Mouse (Mus musculus) hindbrain, embryonic 14.5 days (tissue): ENCODE results near the gene Pom121. TPM values are rescaled to one million over a fixed set of nuclear protein-coding genes. Genes with fewer than 3 reads are reported as not detected.

ENCODE experiments used
- ATAC-seq: fragments of 200-750 bp; cut with Nextera tagmentation; 2 replicates; pipeline ENCODE4 v1.8.0; 2017; ENCODE audit warnings: moderate number of reproducible peaks, mild to moderate bottlenecking, moderate TSS enrichment, moderate library complexity; ENCODE audit not compliant: low FRiP score
- DNase-seq: peaks from one replicate; pipeline ENCODE4 v3.0.0-alpha.2; 2015; ENCODE audit warnings: low spot score
- H3K27ac ChIP-seq: fragments of 300-500 bp; sonication (generic); 2 replicates; pipeline ENCODE4 v1.5.1; 2014; ENCODE audit warnings: mild to moderate bottlenecking, moderate library complexity
- H3K27me3 ChIP-seq: fragments of 300-500 bp; sonication (generic); 2 replicates; pipeline ENCODE4 v1.6.1; 2014; ENCODE audit warnings: mild to moderate bottlenecking, low read length, mixed read lengths; ENCODE audit not compliant: control insufficient read depth, insufficient read depth
- H3K36me3 ChIP-seq: fragments of 300-500 bp; sonication (generic); replicated peaks from 2 replicates; pipeline ENCODE4 v1.6.1; 2014; ENCODE audit not compliant: control insufficient read depth, insufficient read depth
- H3K4me1 ChIP-seq: fragments of 300-500 bp; sonication (generic); replicated peaks from 2 replicates; pipeline ENCODE4 v1.6.1; 2014; ENCODE audit warnings: antibody characterized with exemption, low read length, mixed read lengths; ENCODE audit not compliant: control insufficient read depth, insufficient read depth
- H3K4me2 ChIP-seq: fragments of 300-500 bp; sonication (generic); replicated peaks from 2 replicates; pipeline ENCODE4 v1.6.1; 2014; ENCODE audit warnings: mild to moderate bottlenecking, moderate library complexity
- H3K4me3 ChIP-seq: fragments of 300-500 bp; sonication (generic); replicated peaks from 2 replicates; pipeline ENCODE4 v1.5.1; 2014; ENCODE audit warnings: mild to moderate bottlenecking, low read length
- H3K9ac ChIP-seq: fragments of 300-500 bp; sonication (generic); 2 replicates; pipeline ENCODE4 v1.6.1; 2014
- H3K9me3 ChIP-seq: fragments of 300-500 bp; sonication (generic); 2 replicates; pipeline ENCODE4 v1.6.1; 2016; ENCODE audit warnings: low read length; ENCODE audit not compliant: control insufficient read depth
- WGBS: fragments of 180-500 bp; shearing (Covaris S2); extraction: QIAGEN DNeasy Blood & Tissue Kit; methylation state at CpG from one replicate; pipeline ENCODE4 v1.1.7; 2014; 5-methylcytosine and 5-hydroxymethylcytosine counted together
- microRNA-seq: library from miRNA; unstranded; fragments of <30 nt; microRNA quantifications from one replicate; pipeline ENCODE4, GENCODE M21; 2016
- polyA plus RNA-seq: library from polyadenylated mRNA; unstranded; fragments of >200 nt; fragmentation: Nextera tagmentation; extraction: Ambion mirVana; gene quantifications from 2 replicates; pipeline ENCODE4 v1.2.1, GENCODE M21; 2014

The Pom121 gene
- polyA plus RNA-seq, 1 experiment from 2014 or later = 12.7 TPM

DNA sequence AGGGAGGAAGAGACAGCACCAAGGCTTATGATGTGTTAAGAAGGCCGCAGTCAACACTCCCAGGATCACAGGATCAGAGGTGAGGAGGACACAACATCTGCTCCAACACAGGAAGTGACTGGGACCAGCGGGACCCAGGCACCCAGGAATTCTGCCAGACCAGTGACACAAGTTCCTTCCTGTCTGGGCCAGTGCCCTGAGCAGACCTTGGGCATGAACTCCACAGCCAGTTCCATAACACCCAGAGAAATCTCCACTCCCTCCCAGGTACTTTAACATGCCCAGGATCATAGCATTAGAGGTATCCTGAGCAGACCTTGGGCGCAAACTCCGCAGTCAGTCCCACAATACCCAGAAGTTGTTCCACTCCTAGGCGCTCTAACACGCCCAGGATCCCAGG is 63.2 kb downstream of the Pom121 start:
- H3K4me3 ChIP-seq = no peak overlapping the region
- WGBS = 92% methylated on average over 6 of the region's 6 CpGs

DNA sequence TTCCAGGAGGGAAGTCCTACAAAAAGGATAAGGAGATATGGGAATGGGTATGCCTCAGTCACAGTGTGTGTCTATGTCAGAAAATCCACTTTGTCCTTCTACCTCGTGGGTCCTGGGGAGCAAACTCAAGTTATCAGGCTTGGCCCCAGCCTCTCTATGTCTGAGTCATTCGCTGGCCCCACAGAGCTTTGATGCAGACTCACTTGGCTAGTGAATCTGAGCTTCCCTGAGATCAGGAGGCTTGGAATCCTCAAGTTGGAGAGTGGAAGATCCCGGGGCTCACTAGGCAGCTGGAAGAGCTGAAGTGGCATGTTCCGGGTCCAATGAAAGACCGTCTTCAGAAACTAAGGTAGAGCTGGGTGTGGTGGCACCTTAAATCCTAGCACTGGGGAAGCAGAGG is 64.1 kb downstream of the Pom121 start:
- Histone ChIP-seq H3K36me3 (no peaks in the 10 kb centered on the region), H3K9ac (no peak overlapping the region), H3K4me2 (no peak overlapping the region), H3K4me3 (no peak overlapping the region), H3K4me1 (no peaks in the 10 kb centered on the region), H3K9me3 (no peaks in the 10 kb centered on the region), H3K27ac (no peak overlapping the region), H3K27me3 (no peaks in the 10 kb centered on the region)
- DNase-seq (no peak), ATAC-seq (no peak)
- 88% methylated on average over 5 of the region's 5 CpGs for WGBS

More for the DNA sequence above, 63.2 kb downstream of the Pom121 start:
- DNase-seq (no peak), ATAC-seq (no peak)
- Histone ChIP-seq H3K9me3 (no peaks in the 10 kb centered on the region), H3K4me1 (no peaks in the 10 kb centered on the region), H3K4me2 (no peak overlapping the region), H3K9ac (no peak overlapping the region), H3K36me3 (no peaks in the 10 kb centered on the region), H3K27me3 (no peaks in the 10 kb centered on the region), H3K27ac (no peak overlapping the region)

DNA sequence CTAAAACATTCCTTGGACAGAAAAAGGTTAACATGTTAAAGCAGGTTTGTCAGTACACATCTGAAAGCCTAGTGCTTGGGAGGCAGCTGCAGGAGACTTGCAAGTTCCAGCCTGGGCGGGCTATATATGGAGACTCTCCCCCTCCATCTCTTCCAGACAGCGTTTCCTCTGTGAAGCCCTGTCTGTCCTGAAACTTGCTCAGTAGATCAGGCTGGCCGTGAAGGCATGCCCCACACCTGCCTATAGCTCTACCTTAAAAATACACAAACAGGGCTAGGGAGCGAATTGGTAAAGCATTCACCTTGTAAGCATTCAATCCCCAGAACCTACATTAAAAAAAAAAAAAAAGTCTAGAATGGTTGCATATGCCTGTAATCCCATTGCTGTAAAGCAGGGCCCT is 64.9 kb downstream of the Pom121 start:
- Histone ChIP-seq H3K36me3 (no peaks in the 10 kb centered on the region), H3K27me3 (no peaks in the 10 kb centered on the region), H3K9me3 (no peaks in the 10 kb centered on the region), H3K27ac (no peak overlapping the region), H3K9ac (no peak overlapping the region), H3K4me1 (no peaks in the 10 kb centered on the region), H3K4me2 (no peak overlapping the region), H3K4me3 (no peak overlapping the region)
- no peak for DNase-seq
- no peak for ATAC-seq
- WGBS = 89% methylated on average over 4 of the region's 4 CpGs

Small RNA genes within 50 kb of the gene (microRNA-seq; reads per million reads assigned to microRNA genes)
- gene Mir7033 = 0.97 reads per million

Other genes with a start within 250 kb of the Pom121 start
- gene Tbl2, start 244.9 kb downstream of the Pom121 start, polyA plus RNA-seq = 15.6 and 16.0 TPM in 2 replicates
- 35.8 and 35.9 TPM in 2 replicates for gene Bcl7b, start 226.3 kb downstream of the Pom121 start, polyA plus RNA-seq
- gene Baz1b, start 207.3 kb downstream of the Pom121 start, polyA plus RNA-seq = 35.3 and 37.0 TPM in 2 replicates
- gene Fzd9, start 143.3 kb downstream of the Pom121 start, polyA plus RNA-seq = 14.7 and 15.9 TPM in 2 replicates
- gene Fkbp6, start 44.5 kb downstream of the Pom121 start, polyA plus RNA-seq = 0.24 TPM in 1 of 2 replicates, not detected in the other
- gene Trim50, start 41.3 kb downstream of the Pom121 start, polyA plus RNA-seq = not detected in 2 replicates
- 21.1 and 21.9 TPM in 2 replicates for gene Nsun5, start 24.6 kb downstream of the Pom121 start, polyA plus RNA-seq
- 48.4 and 49.4 TPM in 2 replicates for gene Hip1, start 150.6 kb upstream of the Pom121 start, polyA plus RNA-seq
- gene Ccl26, start 169.0 kb upstream of the Pom121 start, polyA plus RNA-seq = not detected in 2 replicates
- gene Ccl24, start 178.5 kb upstream of the Pom121 start, polyA plus RNA-seq = 2.9 and 3.6 TPM in 2 replicates
- gene Rhbdd2, start 238.1 kb upstream of the Pom121 start, polyA plus RNA-seq = 103 and 104 TPM in 2 replicates